Mouse (Mus musculus): ENCODE results near the gene Pex14. TPM values are rescaled to one million over a fixed set of nuclear protein-coding genes. Genes with fewer than 3 reads are reported as not detected.

Pex14 gene
- polyA plus RNA-seq, 1 experiment from 2014 or later = 67.3 TPM

DNA sequence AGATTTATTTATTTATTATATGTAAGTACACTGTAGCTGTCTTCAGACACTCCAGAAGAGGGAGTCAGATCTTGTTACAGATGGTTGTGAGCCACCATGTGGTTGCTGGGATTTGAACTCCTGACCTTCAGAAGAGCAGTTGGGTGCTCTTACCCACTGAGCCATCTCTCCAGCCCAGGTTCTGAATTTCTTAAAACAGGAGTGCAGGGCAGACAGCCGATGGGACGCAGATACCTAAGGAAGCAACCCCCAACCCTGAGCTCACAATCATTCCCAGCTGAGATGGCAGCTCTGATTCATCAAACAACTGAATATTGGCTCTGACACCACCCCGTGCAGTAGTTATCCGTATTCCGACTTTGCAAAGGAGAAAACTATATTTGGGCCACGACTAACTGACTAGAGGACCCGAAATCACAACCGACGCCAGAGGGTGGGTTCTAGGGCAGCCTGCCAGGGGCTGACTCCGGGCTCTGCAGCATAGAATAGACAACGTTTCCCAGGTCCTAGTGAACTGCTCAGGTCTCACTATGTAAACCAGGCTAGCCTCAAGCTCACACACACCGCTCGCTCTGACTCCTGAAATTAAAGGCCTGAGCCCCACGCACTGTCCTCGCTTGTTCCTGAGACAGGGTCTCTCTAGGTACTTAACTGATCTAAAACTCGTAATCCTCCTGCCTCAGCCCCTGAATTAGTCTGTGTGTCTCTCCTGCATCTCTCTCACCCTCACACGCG is 36.6 kb upstream of the Pex14 start:
- H3K9me3 ChIP-seq (ENCODE audit: low read length) = no peaks in the 10 kb centered on the region
- no peaks in the 10 kb centered on the region for H3K27me3 ChIP-seq (ENCODE audit: insufficient read depth, low read length)
- peaks cover 6% of the 10 kb centered on the region for H3K4me1 ChIP-seq (ENCODE audit: insufficient read depth, low read length)
- ATAC-seq (ENCODE audit: low FRiP score, low TSS enrichment) = no peak
- peak overlapping the region; percentile 65 for H3K4me3 ChIP-seq (ENCODE audit: low read length)
- peak overlapping the region; percentile 66 for H3K4me2 ChIP-seq (replicated peaks; ENCODE audit: low read depth, low read length)
- H3K9ac ChIP-seq (replicated peaks; ENCODE audit: low read length) = peak overlapping the region; percentile 78
- no peak overlapping the region for H3K27ac ChIP-seq (ENCODE audit: low read length)
- WGBS = 69% methylated on average over 18 of the region's 18 CpGs
- H3K36me3 ChIP-seq (ENCODE audit: insufficient read depth, low read length) = no peaks in the 10 kb centered on the region; the same call in 1 of the 2 replicates

DNA sequence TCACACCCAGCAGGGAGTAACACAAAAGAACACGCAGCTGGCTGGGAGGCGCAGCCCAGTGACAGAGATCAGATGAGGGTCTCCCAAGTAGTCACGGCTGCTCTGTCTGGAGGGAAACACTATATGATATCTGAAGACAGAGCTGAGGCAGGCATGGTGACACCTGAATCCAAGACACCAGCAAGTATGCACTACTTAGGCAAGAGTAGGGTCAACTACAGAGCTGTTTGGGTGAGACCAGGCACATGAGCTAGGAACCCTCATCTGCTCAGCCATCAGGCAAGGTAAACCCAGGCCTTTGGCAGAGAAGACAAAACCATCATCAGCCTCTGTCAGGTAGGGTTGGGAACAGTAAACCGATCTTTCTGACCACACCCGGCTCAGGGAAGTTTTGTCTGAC is 33.7 kb upstream of the Pex14 start:
- ATAC-seq (ENCODE audit: low FRiP score, low TSS enrichment) = no peak
- no peak overlapping the region for H3K27ac ChIP-seq (ENCODE audit: low read length)
- no peak overlapping the region for H3K4me3 ChIP-seq (ENCODE audit: low read length)
- H3K9ac ChIP-seq (replicated peaks; ENCODE audit: low read length) = no peak overlapping the region
- no peaks in the 10 kb centered on the region for H3K27me3 ChIP-seq (ENCODE audit: insufficient read depth, low read length)
- 69% methylated on average over 5 of the region's 5 CpGs for WGBS
- H3K4me1 ChIP-seq (ENCODE audit: insufficient read depth, low read length) = peaks cover 6% of the 10 kb centered on the region
- H3K4me2 ChIP-seq (replicated peaks; ENCODE audit: low read depth, low read length) = no peak overlapping the region
- peaks cover 6% of the 10 kb centered on the region; the same call in 1 of the 2 replicates for H3K36me3 ChIP-seq (ENCODE audit: insufficient read depth, low read length)
- no peaks in the 10 kb centered on the region for H3K9me3 ChIP-seq (ENCODE audit: low read length)

GRCm38 (mm10) chr4:149131789-149132565 is 32.3 kb upstream of the Pex14 start:
- Histone ChIP-seq H3K27me3 (ENCODE audit: insufficient read depth, low read length) (no peaks in the 10 kb centered on the region), H3K4me2 (replicated peaks; ENCODE audit: low read depth, low read length) (no peak overlapping the region), H3K27ac (ENCODE audit: low read length) (no peak overlapping the region), H3K9me3 (ENCODE audit: low read length) (no peaks in the 10 kb centered on the region), H3K9ac (replicated peaks; ENCODE audit: low read length) (no peak overlapping the region), H3K4me1 (ENCODE audit: insufficient read depth, low read length) (peaks cover 8% of the 10 kb centered on the region), H3K36me3 (ENCODE audit: insufficient read depth, low read length) (peaks cover 8% of the 10 kb centered on the region; the same call in 1 of the 2 replicates), H3K4me3 (ENCODE audit: low read length) (no peak overlapping the region)
- WGBS = 73% methylated on average over 21 of the region's 21 CpGs
- no peak for ATAC-seq (ENCODE audit: low FRiP score, low TSS enrichment)

- Histone ChIP-seq H3K9me3 (ENCODE audit: low read length) (no peaks in the 10 kb centered on the region), H3K27ac (ENCODE audit: low read length) (no peak overlapping the region), H3K9ac (replicated peaks; ENCODE audit: low read length) (no peak overlapping the region), H3K4me1 (ENCODE audit: insufficient read depth, low read length) (peaks cover 7% of the 10 kb centered on the region; the same call in 1 of the 2 replicates), H3K36me3 (ENCODE audit: insufficient read depth, low read length) (peaks cover 8% of the 10 kb centered on the region; the same call in 1 of the 2 replicates), H3K4me2 (replicated peaks; ENCODE audit: low read depth, low read length) (no peak overlapping the region), H3K27me3 (ENCODE audit: insufficient read depth, low read length) (no peaks in the 10 kb centered on the region), H3K4me3 (ENCODE audit: low read length) (no peak overlapping the region)
- WGBS = 87% methylated on average over 23 of the region's 23 CpGs
- no peak for ATAC-seq (ENCODE audit: low FRiP score, low TSS enrichment)
Measured at GRCm38 (mm10) chr4:149131021-149131752, 31.5 kb upstream of the Pex14 start.

GRCm38 (mm10) chr4:149128467-149128866 is 28.8 kb upstream of the Pex14 start:
- peaks cover 7% of the 10 kb centered on the region; the same call in 1 of the 2 replicates for H3K4me1 ChIP-seq (ENCODE audit: insufficient read depth, low read length)
- no peak overlapping the region for H3K4me2 ChIP-seq (replicated peaks; ENCODE audit: low read depth, low read length)
- H3K27ac ChIP-seq (ENCODE audit: low read length) = no peak overlapping the region
- H3K9ac ChIP-seq (replicated peaks; ENCODE audit: low read length) = no peak overlapping the region
- no peaks in the 10 kb centered on the region for H3K9me3 ChIP-seq (ENCODE audit: low read length)
- H3K36me3 ChIP-seq (ENCODE audit: insufficient read depth, low read length) = peaks cover 8% of the 10 kb centered on the region; the same call in 1 of the 2 replicates
- no peak for ATAC-seq (ENCODE audit: low FRiP score, low TSS enrichment)
- no peak overlapping the region for H3K4me3 ChIP-seq (ENCODE audit: low read length)
- no peaks in the 10 kb centered on the region for H3K27me3 ChIP-seq (ENCODE audit: insufficient read depth, low read length)
- WGBS = 84% methylated on average over 18 of the region's 18 CpGs

- peaks cover 8% of the 10 kb centered on the region; the same call in 1 of the 2 replicates for H3K36me3 ChIP-seq (ENCODE audit: insufficient read depth, low read length)
- no peaks in the 10 kb centered on the region for H3K27me3 ChIP-seq (ENCODE audit: insufficient read depth, low read length)
- no peak within 1 kb of the TSS for H3K27ac ChIP-seq (ENCODE audit: low read length)
- ATAC-seq (ENCODE audit: low FRiP score, low TSS enrichment) = no peak
- H3K9me3 ChIP-seq (ENCODE audit: low read length) = no peaks in the 10 kb centered on the region
- no peak within 1 kb of the TSS for H3K9ac ChIP-seq (replicated peaks; ENCODE audit: low read length)
- WGBS = 78% methylated on average over 11 of the region's 11 CpGs
- no peak within 1 kb of the TSS for H3K4me3 ChIP-seq (ENCODE audit: low read length)
- no peak within 1 kb of the TSS for H3K4me2 ChIP-seq (replicated peaks; ENCODE audit: low read depth, low read length)
- peaks cover 7% of the 10 kb centered on the region; the same call in 1 of the 2 replicates for H3K4me1 ChIP-seq (ENCODE audit: insufficient read depth, low read length)
Measured at GRCm38 (mm10) chr4:149126663-149127062, 27.0 kb upstream of the Pex14 start, which contains the start of gene Cort. Cort (minus strand) TSS chr4:149126763.

- no peak overlapping the region for H3K4me2 ChIP-seq (replicated peaks; ENCODE audit: low read depth, low read length)
- no peak overlapping the region for H3K9ac ChIP-seq (replicated peaks; ENCODE audit: low read length)
- no peaks in the 10 kb centered on the region for H3K27me3 ChIP-seq (ENCODE audit: insufficient read depth, low read length)
- peaks cover 7% of the 10 kb centered on the region; the same call in 1 of the 2 replicates for H3K4me1 ChIP-seq (ENCODE audit: insufficient read depth, low read length)
- WGBS = 42% methylated on average over 6 of the region's 6 CpGs
- H3K9me3 ChIP-seq (ENCODE audit: low read length) = no peaks in the 10 kb centered on the region
- no peak overlapping the region for H3K27ac ChIP-seq (ENCODE audit: low read length)
- peaks cover 8% of the 10 kb centered on the region; the same call in 1 of the 2 replicates for H3K36me3 ChIP-seq (ENCODE audit: insufficient read depth, low read length)
- peak; percentile 63 for ATAC-seq (ENCODE audit: low FRiP score, low TSS enrichment)
- H3K4me3 ChIP-seq (ENCODE audit: low read length) = no peak overlapping the region
Measured at GRCm38 (mm10) chr4:149126115-149126509, 26.4 kb upstream of the Pex14 start.

DNA sequence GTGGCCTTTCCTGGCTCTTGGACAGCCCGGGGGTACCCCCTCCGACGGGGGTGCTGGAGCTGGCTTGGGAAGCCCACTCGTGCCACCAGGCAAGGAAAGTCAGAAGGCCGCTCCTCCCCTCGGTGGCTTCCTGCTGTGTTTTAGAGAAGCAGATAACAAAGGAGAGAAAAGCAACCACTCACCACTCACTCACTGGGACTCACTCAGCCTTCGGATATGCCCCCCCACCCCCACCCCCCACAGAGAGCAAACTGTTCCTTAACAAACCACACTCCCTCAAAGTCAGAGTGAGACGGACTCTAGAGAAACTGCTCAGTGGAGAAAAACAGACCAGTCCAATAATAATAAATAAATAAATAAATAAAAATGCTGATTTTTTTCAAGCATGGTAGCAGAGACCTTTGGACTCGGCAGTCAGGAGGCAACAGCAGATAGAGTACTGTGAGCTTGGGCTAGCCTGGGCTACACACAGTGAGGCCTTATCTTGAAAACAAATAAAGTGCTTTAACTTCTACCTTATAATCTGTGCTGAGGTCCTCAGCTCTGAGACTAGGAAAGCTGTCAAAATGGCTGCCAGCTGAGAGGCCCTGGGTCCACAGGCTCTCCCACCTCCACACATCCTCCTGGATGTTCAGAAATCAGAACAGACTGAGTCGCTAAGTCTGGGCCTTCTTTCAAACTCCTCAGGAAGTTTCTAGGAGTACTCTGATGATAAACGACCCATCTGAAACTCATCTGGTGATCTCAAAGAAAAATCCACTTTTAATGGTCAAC is 25.9 kb upstream of the Pex14 start:
- no peak overlapping the region for H3K9ac ChIP-seq (replicated peaks; ENCODE audit: low read length)
- H3K4me3 ChIP-seq (ENCODE audit: low read length) = no peak overlapping the region
- H3K9me3 ChIP-seq (ENCODE audit: low read length) = no peaks in the 10 kb centered on the region
- 72% methylated on average over 11 of the region's 11 CpGs for WGBS
- no peak overlapping the region for H3K27ac ChIP-seq (ENCODE audit: low read length)
- no peak overlapping the region for H3K4me2 ChIP-seq (replicated peaks; ENCODE audit: low read depth, low read length)
- peaks cover 7% of the 10 kb centered on the region; the same call in 1 of the 2 replicates for H3K4me1 ChIP-seq (ENCODE audit: insufficient read depth, low read length)
- H3K36me3 ChIP-seq (ENCODE audit: insufficient read depth, low read length) = peaks cover 8% of the 10 kb centered on the region; the same call in 1 of the 2 replicates
- peak; percentile 62; the same call in 1 of the 2 replicates for ATAC-seq (ENCODE audit: low FRiP score, low TSS enrichment)
- H3K27me3 ChIP-seq (ENCODE audit: insufficient read depth, low read length) = no peaks in the 10 kb centered on the region

DNA sequence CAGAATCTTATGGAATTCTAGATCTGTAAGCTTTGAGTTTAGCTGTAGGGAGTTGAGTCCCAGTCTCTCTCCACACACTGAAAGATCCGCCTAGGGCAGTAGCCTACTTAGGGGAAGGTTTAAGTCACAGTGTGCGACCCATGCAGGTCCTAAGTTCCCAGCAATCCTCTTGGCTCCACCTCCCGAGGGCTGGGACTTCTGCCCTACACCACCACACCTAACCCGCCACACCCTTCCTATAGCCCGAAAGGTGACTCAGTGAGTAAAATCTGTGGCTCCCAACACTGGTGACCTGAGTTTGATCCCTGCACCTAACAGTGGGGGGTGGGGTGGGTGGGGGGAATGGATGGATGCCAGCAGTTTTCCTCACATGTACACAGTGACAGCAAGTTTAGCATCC is 23.8 kb upstream of the Pex14 start:
- Histone ChIP-seq H3K4me2 (replicated peaks; ENCODE audit: low read depth, low read length) (no peak overlapping the region), H3K4me3 (ENCODE audit: low read length) (no peak overlapping the region), H3K9me3 (ENCODE audit: low read length) (no peaks in the 10 kb centered on the region), H3K27ac (ENCODE audit: low read length) (no peak overlapping the region), H3K9ac (replicated peaks; ENCODE audit: low read length) (no peak overlapping the region), H3K36me3 (ENCODE audit: insufficient read depth, low read length) (0 out of 2 replicates have a peak, but pooled peaks cover 6% of the 10 kb centered on the region), H3K4me1 (ENCODE audit: insufficient read depth, low read length) (peaks cover 7% of the 10 kb centered on the region; the same call in 1 of the 2 replicates), H3K27me3 (ENCODE audit: insufficient read depth, low read length) (no peaks in the 10 kb centered on the region)
- WGBS = 64% methylated on average over 5 of the region's 5 CpGs
- ATAC-seq (ENCODE audit: low FRiP score, low TSS enrichment) = no peak

Measured in kidney, embryonic 16.5 days (tissue).